Mouse (Mus musculus) liver, postnatal 0 days (tissue): ENCODE results near the gene Ccnd2. TPM values are rescaled to one million over a fixed set of nuclear protein-coding genes. Genes with fewer than 3 reads are reported as not detected.

Experiments
- ATAC-seq: fragments of 200-750 bp; cut with Nextera tagmentation; 2 replicates; pipeline ENCODE4 v1.8.0; 2017; ENCODE audit warnings: mild to moderate bottlenecking, moderate library complexity
- DNase-seq: peaks from one replicate; pipeline ENCODE4 v3.0.0-alpha.2; 2016
- H3K27ac ChIP-seq: fragments of 300-500 bp; sonication (generic); 2 replicates; pipeline ENCODE4 v1.5.1; 2014; ENCODE audit warnings: antibody characterized with exemption, moderate library complexity, mild to moderate bottlenecking, low read depth
- H3K27me3 ChIP-seq: fragments of 300-500 bp; sonication (generic); 2 replicates; pipeline ENCODE4 v1.6.1; 2014; ENCODE audit warnings: low read length, control low read depth, mixed read lengths; ENCODE audit not compliant: insufficient read depth
- H3K36me3 ChIP-seq: fragments of 300-500 bp; sonication (generic); replicated peaks from 2 replicates; pipeline ENCODE4 v1.6.1; 2014; ENCODE audit warnings: mild to moderate bottlenecking, control low read depth, low read length, moderate library complexity, mixed read lengths; ENCODE audit not compliant: insufficient read depth
- H3K4me1 ChIP-seq: fragments of 300-500 bp; sonication (generic); 2 replicates; pipeline ENCODE4 v1.6.1; 2014; ENCODE audit warnings: antibody characterized with exemption, mild to moderate bottlenecking, control low read depth; ENCODE audit not compliant: insufficient read depth
- H3K4me2 ChIP-seq: fragments of 300-500 bp; sonication (generic); 2 replicates; pipeline ENCODE4 v1.6.1; 2014; ENCODE audit warnings: low read depth, mild to moderate bottlenecking, low read length, moderate library complexity, mixed read lengths
- H3K4me3 ChIP-seq: fragments of 300-500 bp; sonication (generic); 2 replicates; pipeline ENCODE4 v1.5.1; 2014; ENCODE audit warnings: low read depth, low read length
- H3K9ac ChIP-seq: fragments of 300-500 bp; sonication (generic); replicated peaks from 2 replicates; pipeline ENCODE4 v1.6.1; 2014; ENCODE audit warnings: mild to moderate bottlenecking, moderate library complexity
- H3K9me3 ChIP-seq: fragments of 300-500 bp; sonication (generic); 2 replicates; pipeline ENCODE4 v1.6.1; 2016; ENCODE audit warnings: mild to moderate bottlenecking, control low read depth, low read length, mixed read lengths
- CTCF ChIP-seq: sonication (generic); IDR thresholded peaks from 2 replicates; pipeline ENCODE4 v1.5.1; 2016; ENCODE audit warnings: antibody characterized with exemption, low read depth
- EP300 ChIP-seq: IDR thresholded peaks from 2 replicates; pipeline ENCODE4 v1.6.1; 2016; ENCODE audit warnings: antibody characterized with exemption, low read depth, mild to moderate bottlenecking
- WGBS: fragments of 180-500 bp; shearing (Covaris S2); extraction: QIAGEN DNeasy Blood & Tissue Kit; methylation state at CpG from one replicate; pipeline ENCODE4 v1.1.7; 2014; ENCODE audit not compliant: insufficient replicate concordance; 5-methylcytosine and 5-hydroxymethylcytosine counted together
- polyA plus RNA-seq: library from polyadenylated mRNA; unstranded; fragments of >200 nt; fragmentation: Nextera tagmentation; extraction: Ambion mirVana; gene quantifications from 2 replicates; pipeline ENCODE4 v1.2.1, GENCODE M21; 2015

Gene Ccnd2
- polyA plus RNA-seq, 1 experiment from 2014 or later = 38.4 TPM

- WGBS = 43% methylated on average over 20 of the region's 20 CpGs
- ATAC-seq (no peak), DNase-seq (peak; percentile 22)
- peaks cover 20% of the 10 kb centered on the region for H3K27me3 ChIP-seq
- H3K9ac ChIP-seq = no peak overlapping the region
- H3K9me3 ChIP-seq = no peaks in the 10 kb centered on the region
- H3K4me2 ChIP-seq = no peak overlapping the region
- H3K4me1 ChIP-seq = peaks cover 27% of the 10 kb centered on the region
- H3K36me3 ChIP-seq = no peaks in the 10 kb centered on the region
- no peak overlapping the region for H3K27ac ChIP-seq
- TF ChIP-seq EP300 (no peak), CTCF (no peak)
- no peak overlapping the region for H3K4me3 ChIP-seq
Observed at GRCm38 (mm10) chr6:127145464-127146190, 6.4 kb downstream of the Ccnd2 start.

GRCm38 (mm10) chr6:127143576-127144288 is 8.3 kb downstream of the Ccnd2 start:
- no peak for ATAC-seq
- DNase-seq = no peak
- 66% methylated on average over 7 of the region's 7 CpGs for WGBS
- H3K27me3 ChIP-seq = peaks cover 6% of the 10 kb centered on the region
- H3K27ac ChIP-seq = no peak overlapping the region
- no peak overlapping the region for H3K9ac ChIP-seq
- no peak overlapping the region for H3K4me3 ChIP-seq
- no peak for TF ChIP-seq CTCF
- no peak for TF ChIP-seq EP300
- H3K9me3 ChIP-seq = no peaks in the 10 kb centered on the region
- H3K36me3 ChIP-seq = peaks cover 3% of the 10 kb centered on the region; the same call in 1 of the 2 replicates
- no peak overlapping the region for H3K4me2 ChIP-seq
- peaks cover 16% of the 10 kb centered on the region for H3K4me1 ChIP-seq

- H3K36me3 ChIP-seq = peaks cover 3% of the 10 kb centered on the region; the same call in 1 of the 2 replicates
- H3K4me1 ChIP-seq = peaks cover 16% of the 10 kb centered on the region
- DNase-seq = peak; percentile 37
- no peak overlapping the region for H3K4me3 ChIP-seq
- TF ChIP-seq CTCF = no peak
- no peak for TF ChIP-seq EP300
- no peak for ATAC-seq
- H3K4me2 ChIP-seq = no peak overlapping the region
- 0 out of 2 replicates have a peak overlapping the region, but pooled peaks have one; percentile 3 for H3K27ac ChIP-seq
- H3K27me3 ChIP-seq = no peaks in the 10 kb centered on the region; the same call in 1 of the 2 replicates
- H3K9ac ChIP-seq = no peak overlapping the region
- H3K9me3 ChIP-seq = no peaks in the 10 kb centered on the region
- WGBS = 39% methylated on average over 10 of the region's 10 CpGs
Observed at GRCm38 (mm10) chr6:127143124-127143520, 8.9 kb downstream of the Ccnd2 start.

GRCm38 (mm10) chr6:127142154-127143123 is 9.6 kb downstream of the Ccnd2 start:
- TF ChIP-seq CTCF (peak; percentile 80), EP300 (no peak)
- no peak overlapping the region for H3K4me3 ChIP-seq
- 0 out of 2 replicates have a peak overlapping the region, but pooled peaks have one; percentile 3 for H3K27ac ChIP-seq

GRCm38 (mm10) chr6:127138962-127139361 is 13.0 kb downstream of the Ccnd2 start:
- no peak for TF ChIP-seq CTCF
- no peak for TF ChIP-seq EP300
- no peak overlapping the region for H3K27ac ChIP-seq
- H3K4me1 ChIP-seq = peaks cover 13% of the 10 kb centered on the region
- no peaks in the 10 kb centered on the region for H3K27me3 ChIP-seq
- H3K36me3 ChIP-seq = peaks cover 5% of the 10 kb centered on the region
- H3K4me2 ChIP-seq = no peak overlapping the region
- no peak overlapping the region for H3K4me3 ChIP-seq
- WGBS = 85% methylated on average over 11 of the region's 11 CpGs
- ATAC-seq (no peak), DNase-seq (no peak)
- H3K9me3 ChIP-seq = no peaks in the 10 kb centered on the region
- no peak overlapping the region for H3K9ac ChIP-seq

More at GRCm38 (mm10) chr6:127142154-127143123, 9.6 kb downstream of the Ccnd2 start:
- H3K9me3 ChIP-seq = no peaks in the 10 kb centered on the region
- H3K4me2 ChIP-seq = peak overlapping the region; percentile 51
- peaks cover 3% of the 10 kb centered on the region; the same call in 1 of the 2 replicates for H3K36me3 ChIP-seq
- ATAC-seq (peak; percentile 75), DNase-seq (peak; percentile 46)
- peaks cover 16% of the 10 kb centered on the region for H3K4me1 ChIP-seq
- 20% methylated on average over 9 of the region's 10 CpGs for WGBS
- no peak overlapping the region for H3K9ac ChIP-seq
- H3K27me3 ChIP-seq = no peaks in the 10 kb centered on the region
